ENCODE assay signal across 8 mouse cellular contexts in the genomic region with DNA sequence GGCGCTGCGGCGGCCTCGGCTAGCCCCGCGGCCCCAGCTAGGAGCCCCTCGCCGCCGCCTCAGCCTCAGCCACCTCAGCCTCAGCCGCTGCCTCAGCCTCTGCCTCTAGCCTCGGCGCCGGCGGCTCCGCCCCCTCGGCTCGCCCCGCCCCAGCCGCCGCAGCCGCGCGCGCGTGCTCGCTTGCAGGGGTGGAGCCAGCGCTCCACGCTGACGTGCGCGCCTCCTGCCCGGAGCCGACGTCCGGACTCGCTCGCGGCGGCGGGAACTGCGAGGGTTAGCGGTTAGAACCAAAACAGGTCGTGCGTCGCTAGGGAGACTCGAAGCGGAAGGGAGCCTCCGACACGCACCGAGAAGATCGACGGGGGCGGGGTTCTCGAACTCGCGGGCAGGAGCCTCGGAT. TPM values are rescaled to one million over a fixed set of nuclear protein-coding genes. Genes with fewer than 3 reads are reported as not detected.
DNase-seq lines count a peak whose midpoint lies in the region; ATAC-seq and TF ChIP-seq lines count a peak whose summit lies in the region.

A gene (minus strand): TSS at position 133 of the 400 bp plus-strand sequence.

- peak within 1 kb of the TSS; percentile 96 for H3K4me2 ChIP-seq in hindbrain, embryonic 11.5 days (replicated peaks; ENCODE audit: low read depth, low read length)
- peak within 1 kb of the TSS; percentile 79 for H3K4me2 ChIP-seq in lung, embryonic 16.5 days (ENCODE audit: low read depth, low read length)

- ATAC-seq in Patski = peak; percentile 92
- ATAC-seq in hindbrain, embryonic 11.5 days (ENCODE audit: low FRiP score) = peak; percentile 94
- peak; percentile 95 for ATAC-seq in lung, embryonic 16.5 days (ENCODE audit: low read depth)

- DNase-seq in Patski (ENCODE audit: low read depth, low spot score) = no peak
- peak; percentile 95 to 97 for DNase-seq in cerebellum, postnatal 10 days
- DNase-seq in frontal cortex, postnatal 10 days (ENCODE audit: low spot score in 2 of 2) = peak; percentile 83 to 90
- DNase-seq in hindbrain, embryonic 11.5 days (ENCODE audit: low spot score) = peak; percentile 95
- peak; percentile 92 for DNase-seq in layer of hippocampus, adult 9-11 months
- peak; percentile 83 for DNase-seq in ovary, adult 18-20 months (ENCODE audit: low spot score)
- DNase-seq in thymus, adult 2 months = peak; percentile 87

- H3K9me3 ChIP-seq in hindbrain, embryonic 11.5 days (ENCODE audit: control insufficient read depth, low read length) = no peaks in the 10 kb centered on the region
- peaks cover 6% of the 10 kb centered on the region; the same call in 1 of the 2 replicates for H3K9me3 ChIP-seq in lung, embryonic 16.5 days (ENCODE audit: control insufficient read depth, low read length)

- WGBS in hindbrain, embryonic 11.5 days = under 1% methylated on average over 48 of the region's 57 CpGs
- WGBS in lung, embryonic 16.5 days = under 1% methylated on average over 53 of the region's 57 CpGs
- WGBS in thymus, adult 2 months = under 1% methylated on average over 57 of the region's 57 CpGs

- POLR2A ChIA-PET in Patski (lab: Charles Lee) = interaction anchor here (1.5 kb wide), 1 partner anchor 89 kb away, joined by 6 read pairs; no protein-coding TSS in a partner anchor

- no peaks in the 10 kb centered on the region for H3K36me3 ChIP-seq in hindbrain, embryonic 11.5 days (ENCODE audit: control insufficient read depth, insufficient read depth, low read length)
- no peaks in the 10 kb centered on the region for H3K36me3 ChIP-seq in lung, embryonic 16.5 days (ENCODE audit: control insufficient read depth, insufficient read depth, low read length)
- H3K36me3 ChIP-seq in thymus, adult 2 months (ENCODE audit: control insufficient read depth, insufficient read depth, low read length) = no peaks in the 10 kb centered on the region

- H3K27me3 ChIP-seq in Patski = no peaks in the 10 kb centered on the region
- peaks cover 9% of the 10 kb centered on the region; the same call in 1 of the 2 replicates for H3K27me3 ChIP-seq in hindbrain, embryonic 11.5 days (ENCODE audit: control insufficient read depth, insufficient read depth, low read length)
- peaks cover 16% of the 10 kb centered on the region; the same call in 1 of the 2 replicates for H3K27me3 ChIP-seq in lung, embryonic 16.5 days (ENCODE audit: control insufficient read depth, insufficient read depth, low read depth, low read length)
- no peaks in the 10 kb centered on the region; the same call in 1 of the 2 replicates for H3K27me3 ChIP-seq in thymus, adult 2 months (ENCODE audit: control insufficient read depth, insufficient read depth, low read length)

- peaks cover 5% of the 10 kb centered on the region for H3K4me1 ChIP-seq in hindbrain, embryonic 11.5 days (replicated peaks; ENCODE audit: control insufficient read depth, insufficient read depth, low read length)
- H3K4me1 ChIP-seq in lung, embryonic 16.5 days (replicated peaks; ENCODE audit: control insufficient read depth, insufficient read depth, low read length) = peaks cover 16% of the 10 kb centered on the region
- peaks cover 15% of the 10 kb centered on the region for H3K4me1 ChIP-seq in thymus, adult 2 months (replicated peaks; ENCODE audit: control insufficient read depth, insufficient read depth, low read length)

- TF ChIP-seq POLR2A in thymus, adult 2 months (IDR thresholded peaks at IDR 0.05; ENCODE audit: control insufficient read depth, extremely low read depth, insufficient read depth, low read length, poor library complexity) = peak; percentile 49; the same call in 1 of the 2 replicates

- no peak for TF ChIP-seq CTCF in Patski (IDR thresholded peaks at IDR 0.05)
- no peak for TF ChIP-seq CTCF in thymus, adult 2 months (IDR thresholded peaks at IDR 0.05; ENCODE audit: borderline replicate concordance, control insufficient read depth, extremely low read depth, insufficient read depth, low read length, poor library complexity)

- peak within 1 kb of the TSS; percentile 72 for H3K9ac ChIP-seq in hindbrain, embryonic 11.5 days (ENCODE audit: low read depth, low read length)
- peak within 1 kb of the TSS; percentile 76 for H3K9ac ChIP-seq in lung, embryonic 16.5 days (ENCODE audit: low read length)

- in situ Hi-C loops in Patski (cut with MboI; ENCODE audit: low pct_unique_long_range_greater_than_20kb) = no loop called here

- peak within 1 kb of the TSS; percentile 81 for H3K4me3 ChIP-seq in hindbrain, embryonic 11.5 days (ENCODE audit: low read depth, low read length)
- H3K4me3 ChIP-seq in lung, embryonic 16.5 days (ENCODE audit: low read length) = peak within 1 kb of the TSS; percentile 85
- H3K4me3 ChIP-seq in thymus, adult 2 months (ENCODE audit: control insufficient read depth, insufficient read depth, low read length) = peak within 1 kb of the TSS; percentile 42

- H3K27ac ChIP-seq in hindbrain, embryonic 11.5 days (ENCODE audit: low read depth, low read length) = peak within 1 kb of the TSS; percentile 47; the same call in 1 of the 2 replicates
- peak within 1 kb of the TSS; percentile 10; the same call in 1 of the 2 replicates for H3K27ac ChIP-seq in lung, embryonic 16.5 days (ENCODE audit: low read length)
- no peak within 1 kb of the TSS for H3K27ac ChIP-seq in thymus, adult 2 months (ENCODE audit: control insufficient read depth, insufficient read depth, low read length)

- CTCF ChIA-PET in Patski (lab: Charles Lee) = no interaction called here

RNA-seq across cellular contexts. Expression of the gene that starts here (rescaled TPM):
- polyA plus RNA-seq in Patski (2021) = 12.4 TPM
- 5.2 and 6.3 TPM in 2 replicates for polyA plus RNA-seq in hindbrain, embryonic 11.5 days (2014; fragmentation: Nextera tagmentation; extraction: Ambion mirVana)
- 34.1 and 36.6 TPM in 2 replicates for polyA plus RNA-seq in lung, embryonic 16.5 days (2015; fragmentation: Nextera tagmentation; extraction: Ambion mirVana)
- 4.2 and 5.5 TPM in 2 replicates for polyA plus RNA-seq in thymus, adult 2 months (2012; rRNA removed)
